Mouse (Mus musculus) megakaryocyte, embryonic 14.5 days (primary cell): ENCODE measurements around the gene Mycn. TPM values are rescaled to one million over a fixed set of nuclear protein-coding genes. Genes with fewer than 3 reads are reported as not detected.

Experiments used
- H3K27me3 ChIP-seq: replicated peaks from 2 replicates; pipeline ENCODE3; 2012; ENCODE audit warnings: inconsistent platforms
- H3K36me3 ChIP-seq: replicated peaks from 2 replicates; pipeline ENCODE3; 2012; ENCODE audit warnings: low read length, inconsistent platforms, mixed read lengths
- H3K4me1 ChIP-seq: 2 replicates; pipeline ENCODE4 v1.6.1; 2012; ENCODE audit warnings: inconsistent platforms
- H3K4me3 ChIP-seq: replicated peaks from 2 replicates; pipeline ENCODE3; 2012; ENCODE audit warnings: moderate library complexity, mild to moderate bottlenecking, inconsistent platforms
- H3K9me3 ChIP-seq: 2 replicates; pipeline ENCODE4 v1.6.1; 2012; ENCODE audit warnings: inconsistent platforms
- FLI1 ChIP-seq: IDR thresholded peaks from 2 replicates; pipeline ENCODE4 v1.6.1; 2012; ENCODE audit warnings: low read length, inconsistent platforms, mixed read lengths
- GATA1 ChIP-seq: IDR thresholded peaks from 3 replicates; pipeline ENCODE4 v1.6.1; 2012; ENCODE audit warnings: mixed read lengths, low read length, inconsistent platforms, borderline replicate concordance
- polyA plus RNA-seq: library from polyadenylated mRNA; stranded (reverse); fragments of >175 nt; gene quantifications from 2 replicates; pipeline ENCODE4 v1.2.3, GENCODE M21; 2012; ENCODE audit warnings: low replicate concordance; ENCODE audit not compliant: insufficient read depth

The Mycn gene
- polyA plus RNA-seq, 1 experiment = 77.9 TPM

GRCm38 (mm10) chr12:12926975-12927527, 14.7 kb downstream of the Mycn start:
- peaks cover 20% of the 10 kb centered on the region for H3K4me1 ChIP-seq

DNA sequence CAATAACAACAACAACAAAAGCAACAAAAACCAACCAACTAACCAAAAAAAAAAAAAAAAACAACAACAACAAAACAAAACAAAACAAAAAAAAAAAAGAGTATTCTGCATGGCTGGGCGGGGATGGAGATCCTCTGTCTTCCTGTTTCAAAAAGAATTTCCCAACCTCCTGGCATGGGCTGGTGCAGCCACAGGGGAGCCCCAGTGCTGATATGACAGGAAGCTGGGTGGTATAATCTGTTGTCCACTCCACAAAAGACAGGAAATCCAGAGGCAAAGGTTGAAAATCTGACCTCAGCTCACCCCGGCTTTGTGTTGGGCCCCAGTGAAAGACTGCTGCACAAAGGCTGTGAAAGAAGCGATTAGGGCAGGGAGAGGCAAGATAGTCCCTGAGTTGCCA, 17.3 kb downstream of the Mycn start:
- Histone ChIP-seq H3K9me3 (peaks cover 13% of the 10 kb centered on the region), H3K27me3 (peaks cover 48% of the 10 kb centered on the region), H3K36me3 (no peaks in the 10 kb centered on the region), H3K4me3 (no peak overlapping the region), H3K4me1 (peaks cover 18% of the 10 kb centered on the region)
- TF ChIP-seq GATA1 (no peak), FLI1 (no peak)

More at GRCm38 (mm10) chr12:12926975-12927527, 14.7 kb downstream of the Mycn start:
- no peaks in the 10 kb centered on the region for H3K36me3 ChIP-seq
- TF ChIP-seq FLI1 (no peak), GATA1 (no peak)
- H3K9me3 ChIP-seq = peaks cover 13% of the 10 kb centered on the region
- no peak overlapping the region for H3K4me3 ChIP-seq
- H3K27me3 ChIP-seq = peaks cover 39% of the 10 kb centered on the region

DNA sequence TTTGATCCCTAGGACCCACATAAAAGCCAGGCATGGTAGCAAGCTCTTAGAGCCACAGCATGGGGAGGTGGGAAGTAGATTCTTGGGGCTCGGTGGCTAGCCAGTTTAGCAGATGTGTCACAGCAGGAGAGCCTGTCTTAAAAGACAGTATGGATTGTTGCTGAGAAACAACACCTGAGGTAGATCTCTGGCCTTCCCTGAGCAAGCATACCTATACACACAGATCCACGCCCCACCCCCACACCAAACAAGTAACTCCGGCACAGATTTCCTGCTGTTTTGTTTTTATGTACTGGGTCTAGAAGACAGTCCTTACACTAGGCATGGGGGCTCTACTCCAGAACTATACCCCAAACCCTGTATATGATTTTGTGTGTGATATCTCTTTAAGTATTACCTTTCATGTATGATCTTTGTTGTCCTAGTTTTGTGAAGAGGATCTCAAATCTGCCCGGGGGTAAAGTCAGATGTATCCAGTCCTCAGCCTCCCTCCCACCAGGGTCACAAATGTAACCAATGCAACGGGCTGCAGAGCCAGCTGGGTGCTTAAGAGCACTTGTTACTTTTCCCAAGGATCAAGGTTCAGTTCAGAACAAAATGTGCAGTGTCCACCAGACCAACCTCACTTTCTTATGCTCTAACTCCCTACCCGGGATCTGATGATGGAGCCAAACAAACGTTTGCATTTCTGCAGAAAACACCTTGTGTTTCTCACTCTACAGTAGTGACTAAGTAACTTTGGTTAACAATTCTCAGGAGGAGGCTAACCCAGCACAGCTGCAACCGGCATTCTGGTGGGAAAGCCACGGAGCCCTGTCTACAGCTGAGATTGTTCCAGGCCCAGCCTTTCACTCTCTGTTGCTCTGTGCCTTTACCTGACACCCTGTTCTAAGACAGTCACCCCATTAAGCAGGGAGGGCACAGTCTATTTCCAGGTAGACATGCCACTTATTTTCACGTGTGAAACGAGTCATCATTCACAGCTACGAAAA, 21.3 kb downstream of the Mycn start:
- peaks cover 20% of the 10 kb centered on the region for H3K4me1 ChIP-seq
- no peaks in the 10 kb centered on the region for H3K36me3 ChIP-seq
- TF ChIP-seq FLI1 (no peak), GATA1 (no peak)
- H3K9me3 ChIP-seq = 0 out of 2 replicates have a peak, but pooled peaks cover 6% of the 10 kb centered on the region
- no peak overlapping the region for H3K4me3 ChIP-seq
- H3K27me3 ChIP-seq = peaks cover 50% of the 10 kb centered on the region

DNA sequence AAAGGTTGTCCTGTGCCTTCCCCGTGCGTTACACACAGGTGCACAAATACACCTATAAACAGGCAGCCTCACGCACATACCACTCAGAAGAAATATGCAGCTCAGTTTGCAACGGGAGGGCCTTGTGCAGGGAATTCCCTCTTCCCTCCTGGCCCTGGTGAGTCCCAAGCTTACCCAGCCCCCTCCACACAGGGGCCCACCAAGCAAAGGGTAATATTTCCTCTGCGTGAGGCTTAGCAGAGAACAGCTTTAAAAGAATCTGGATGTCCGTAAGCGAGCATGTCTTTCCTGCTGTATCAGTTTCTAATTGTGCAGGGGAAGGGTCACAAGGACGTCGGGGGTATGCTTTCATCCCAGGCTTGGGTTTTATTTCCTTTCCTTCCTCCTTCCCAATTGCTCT, 25.4 kb downstream of the Mycn start:
- Histone ChIP-seq H3K4me1 (peaks cover 7% of the 10 kb centered on the region), H3K9me3 (0 out of 2 replicates have a peak, but pooled peaks cover 6% of the 10 kb centered on the region), H3K4me3 (no peak overlapping the region), H3K27me3 (peaks cover 40% of the 10 kb centered on the region), H3K36me3 (no peaks in the 10 kb centered on the region)
- no peak for TF ChIP-seq GATA1
- no peak for TF ChIP-seq FLI1

- Histone ChIP-seq H3K4me3 (no peak overlapping the region), H3K27me3 (peaks cover 38% of the 10 kb centered on the region), H3K4me1 (no peaks in the 10 kb centered on the region), H3K36me3 (no peaks in the 10 kb centered on the region), H3K9me3 (no peaks in the 10 kb centered on the region)
- TF ChIP-seq GATA1 (no peak), FLI1 (no peak)
These were observed 31.2 kb downstream of the Mycn start for GRCm38 (mm10) chr12:12910356-12910979.

DNA sequence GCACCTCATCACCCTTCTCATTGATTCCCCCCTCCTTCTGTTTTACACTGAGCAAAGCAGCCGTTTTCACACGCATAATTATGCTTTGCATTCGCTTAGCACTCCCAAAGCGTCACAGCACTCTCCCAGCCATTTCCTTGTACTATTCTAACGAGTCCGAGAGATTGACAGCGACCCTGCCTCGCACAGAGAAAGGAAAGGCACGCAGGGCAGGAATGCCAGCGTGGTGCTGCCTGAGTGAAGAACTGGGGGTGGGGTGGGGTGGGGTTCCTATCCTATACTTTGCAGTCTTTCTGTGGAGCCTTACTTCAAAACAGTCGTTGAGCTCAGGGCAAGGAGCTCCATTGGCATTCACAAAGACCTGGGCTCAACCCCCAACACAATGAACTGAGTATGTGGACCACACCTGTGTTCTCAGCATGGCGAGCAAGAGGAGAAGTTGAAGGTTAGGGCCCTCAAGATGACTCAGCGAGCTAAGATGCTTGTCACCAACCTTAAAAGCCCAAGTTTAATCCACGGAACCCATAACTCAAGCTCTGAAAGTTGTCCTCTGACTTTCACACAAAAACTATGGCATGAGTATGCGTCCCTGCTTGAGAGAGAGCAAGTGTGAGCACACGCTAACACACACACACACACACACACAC, 32.0 kb downstream of the Mycn start:
- Histone ChIP-seq H3K9me3 (no peaks in the 10 kb centered on the region), H3K36me3 (no peaks in the 10 kb centered on the region), H3K4me3 (no peak overlapping the region), H3K4me1 (no peaks in the 10 kb centered on the region; the same call in 1 of the 2 replicates), H3K27me3 (peaks cover 39% of the 10 kb centered on the region)
- no peak for TF ChIP-seq FLI1
- no peak for TF ChIP-seq GATA1

DNA sequence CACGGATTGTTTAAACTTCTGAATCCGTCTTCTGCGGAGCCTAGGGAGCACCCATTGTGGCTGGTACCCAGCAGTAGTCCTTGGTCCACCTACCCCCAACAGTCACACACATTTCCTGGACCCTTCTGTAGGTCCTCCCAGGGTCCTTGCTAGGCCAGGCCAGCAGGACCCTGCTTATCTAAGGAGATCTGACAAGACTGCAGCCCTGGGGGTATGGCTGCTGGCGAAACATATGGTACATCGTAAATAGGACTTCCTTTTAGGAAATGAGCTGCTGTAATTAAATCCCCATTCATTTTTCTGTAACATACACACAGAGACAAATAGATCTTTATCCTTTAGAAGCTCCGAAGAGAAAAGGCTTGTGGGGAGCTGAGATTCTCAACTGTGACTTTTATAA, 34.9 kb downstream of the Mycn start:
- no peak for TF ChIP-seq GATA1
- TF ChIP-seq FLI1 = no peak
- Histone ChIP-seq H3K4me1 (peaks cover 10% of the 10 kb centered on the region), H3K27me3 (peaks cover 34% of the 10 kb centered on the region), H3K4me3 (no peak overlapping the region), H3K9me3 (0 out of 2 replicates have a peak, but pooled peaks cover 3% of the 10 kb centered on the region), H3K36me3 (no peaks in the 10 kb centered on the region)

DNA sequence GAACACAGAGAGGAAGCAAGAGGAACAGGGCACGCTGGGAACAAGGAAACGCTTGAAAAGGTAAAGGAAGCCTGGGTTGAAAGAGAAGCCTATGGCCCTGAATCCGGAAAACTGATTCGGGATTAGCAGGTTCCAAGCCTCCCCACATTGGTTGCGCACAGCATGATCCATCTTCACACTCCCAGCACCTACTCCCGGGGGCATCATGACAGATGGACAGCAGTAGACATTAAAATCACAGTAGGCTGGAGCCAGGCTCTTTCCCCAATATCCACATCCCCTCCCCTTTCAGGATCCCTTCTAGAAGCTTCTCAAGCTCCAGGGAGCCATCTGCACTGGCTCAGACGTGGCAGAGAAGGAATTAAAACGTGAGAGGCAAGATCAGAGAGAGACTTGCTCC, 35.4 kb downstream of the Mycn start:
- H3K4me1 ChIP-seq = peaks cover 10% of the 10 kb centered on the region
- TF ChIP-seq FLI1 (no peak), GATA1 (no peak)
- no peak overlapping the region for H3K4me3 ChIP-seq
- H3K9me3 ChIP-seq = 0 out of 2 replicates have a peak, but pooled peaks cover 3% of the 10 kb centered on the region
- H3K36me3 ChIP-seq = no peaks in the 10 kb centered on the region
- peaks cover 34% of the 10 kb centered on the region for H3K27me3 ChIP-seq

GRCm38 (mm10) chr12:12905117-12905516, 36.6 kb downstream of the Mycn start:
- 0 out of 2 replicates have a peak, but pooled peaks cover 3% of the 10 kb centered on the region for H3K9me3 ChIP-seq
- H3K36me3 ChIP-seq = no peaks in the 10 kb centered on the region
- peaks cover 30% of the 10 kb centered on the region for H3K27me3 ChIP-seq
- no peak overlapping the region for H3K4me3 ChIP-seq
- H3K4me1 ChIP-seq = peaks cover 10% of the 10 kb centered on the region
- TF ChIP-seq FLI1 (no peak), GATA1 (no peak)
